In genomic region chr4:63546441-63547055, GRCm38 (mm10) we compare ENCODE assay signal across 7 mouse cellular contexts. TPM values are rescaled to one million over a fixed set of nuclear protein-coding genes. Genes with fewer than 3 reads are reported as not detected.
A peak's percentile ranks its signal among the peaks of the same experiment; 100 is the strongest.
DNase-seq lines count a peak whose midpoint lies in the region; ATAC-seq and TF ChIP-seq lines count a peak whose summit lies in the region.

No protein-coding gene starts in this region.

- H3K27ac ChIP-seq in forebrain, postnatal 0 days (ENCODE audit: low read depth, low read length) = no peak overlapping the region
- H3K27ac ChIP-seq in liver, embryonic 13.5 days = no peak overlapping the region

- 90% methylated on average over 6 of the region's 6 CpGs for WGBS in forebrain, postnatal 0 days
- WGBS in liver, embryonic 13.5 days (ENCODE audit: insufficient replicate concordance) = 73% methylated on average over 6 of the region's 6 CpGs

- H3K9me3 ChIP-seq in megakaryocyte, embryonic 14.5 days = no peaks in the 10 kb centered on the region
- H3K9me3 ChIP-seq in forebrain, postnatal 0 days (ENCODE audit: low read length) = no peaks in the 10 kb centered on the region
- no peaks in the 10 kb centered on the region for H3K9me3 ChIP-seq in liver, embryonic 13.5 days (replicated peaks)

- peak overlapping the region; percentile 68 for H3K4me2 ChIP-seq in forebrain, postnatal 0 days (ENCODE audit: low read depth)
- H3K4me2 ChIP-seq in liver, embryonic 13.5 days = peak overlapping the region; percentile 82

- no peak overlapping the region for H3K9ac ChIP-seq in forebrain, postnatal 0 days
- peak overlapping the region; percentile 92; the same call in 1 of the 2 replicates for H3K9ac ChIP-seq in liver, embryonic 13.5 days

- H3K4me3 ChIP-seq in megakaryocyte, embryonic 14.5 days (replicated peaks) = peak overlapping the region; percentile 98
- no peak overlapping the region for H3K4me3 ChIP-seq in forebrain, postnatal 0 days (ENCODE audit: low read depth, low read length)
- peak overlapping the region; percentile 85 for H3K4me3 ChIP-seq in liver, embryonic 13.5 days (replicated peaks)

- H3K36me3 ChIP-seq in megakaryocyte, embryonic 14.5 days (replicated peaks; ENCODE audit: low read length) = peaks cover 38% of the 10 kb centered on the region
- peaks cover 17% of the 10 kb centered on the region for H3K36me3 ChIP-seq in forebrain, postnatal 0 days (ENCODE audit: insufficient read depth)
- H3K36me3 ChIP-seq in liver, embryonic 13.5 days = peaks cover 30% of the 10 kb centered on the region

- ATAC-seq in megakaryocyte, adult 5-6 weeks (ENCODE audit: poor library complexity, severe bottlenecking) = no peak
- no peak for ATAC-seq in forebrain, postnatal 0 days
- no peak for ATAC-seq in liver, embryonic 13.5 days (ENCODE audit: low read depth)

- TF ChIP-seq CTCF in forebrain, postnatal 0 days (IDR thresholded peaks at IDR 0.05; ENCODE audit: low read depth) = no peak

- H3K27me3 ChIP-seq in megakaryocyte, embryonic 14.5 days (replicated peaks) = no peaks in the 10 kb centered on the region
- H3K27me3 ChIP-seq in forebrain, postnatal 0 days (ENCODE audit: insufficient read depth, low read length) = no peaks in the 10 kb centered on the region
- no peaks in the 10 kb centered on the region for H3K27me3 ChIP-seq in liver, embryonic 13.5 days

- DNase-seq in forebrain, postnatal 0 days = no peak
- DNase-seq in liver, embryonic 13.5 days = no peak
- DNase-seq in thymus, postnatal 10 days (ENCODE audit: low spot score in 2 of 2) = no peak
- DNase-seq in c-Kit-positive CD71-positive TER-119-positive erythroid progenitor cells, embryonic 14.5 days (ENCODE audit: low spot score) = no peak
- no peak for DNase-seq in spleen, postnatal 36 days (ENCODE audit: low spot score in 2 of 2)

- peaks cover 46% of the 10 kb centered on the region for H3K4me1 ChIP-seq in megakaryocyte, embryonic 14.5 days
- peaks cover 11% of the 10 kb centered on the region; the same call in 1 of the 2 replicates for H3K4me1 ChIP-seq in forebrain, postnatal 0 days (ENCODE audit: insufficient read depth)
- H3K4me1 ChIP-seq in liver, embryonic 13.5 days (replicated peaks) = peaks cover 34% of the 10 kb centered on the region

RNA-seq across cellular contexts. Expression of gene Atp6v1g1, which starts 2.0 kb away (rescaled TPM):
- 12.2 and 191 TPM in 2 replicates for polyA plus RNA-seq in megakaryocyte, embryonic 14.5 days (2012; ENCODE audit: insufficient read depth, low replicate concordance)
- total RNA-seq in megakaryocyte, adult 5-6 weeks (2015) = 197 and 229 TPM in 2 replicates
- 111 and 159 TPM in 2 replicates for total RNA-seq in megakaryocyte, adult 5-6 weeks (2017)
- total RNA-seq in forebrain, postnatal 0 days (2014; rRNA removed) = 222 and 234 TPM in 2 replicates
- polyA plus RNA-seq in forebrain, postnatal 0 days (2015; fragmentation: Nextera tagmentation; extraction: Ambion mirVana) = 389 and 442 TPM in 2 replicates
- 125 and 135 TPM in 2 replicates for polyA plus RNA-seq in liver, embryonic 13.5 days (2015; fragmentation: Nextera tagmentation; extraction: Ambion mirVana)

RNA-seq across cellular contexts. Expression of gene Tmem268, which starts 12.0 kb away (rescaled TPM):
- 0.66 TPM in 1 of 2 replicates, not detected in the other for polyA plus RNA-seq in megakaryocyte, embryonic 14.5 days (2012; ENCODE audit: insufficient read depth, low replicate concordance)
- 22.4 and 24.3 TPM in 2 replicates for total RNA-seq in megakaryocyte, adult 5-6 weeks (2015)
- 43.5 and 58.0 TPM in 2 replicates for total RNA-seq in megakaryocyte, adult 5-6 weeks (2017)
- 4.5 and 5.9 TPM in 2 replicates for total RNA-seq in forebrain, postnatal 0 days (2014; rRNA removed)
- 4.2 and 5.5 TPM in 2 replicates for polyA plus RNA-seq in forebrain, postnatal 0 days (2015; fragmentation: Nextera tagmentation; extraction: Ambion mirVana)
- 6.4 and 7.9 TPM in 2 replicates for polyA plus RNA-seq in liver, embryonic 13.5 days (2015; fragmentation: Nextera tagmentation; extraction: Ambion mirVana)

RNA-seq across cellular contexts. Expression of gene Whrn, which starts 50.8 kb away (rescaled TPM):
- polyA plus RNA-seq in megakaryocyte, embryonic 14.5 days (2012; ENCODE audit: insufficient read depth, low replicate concordance) = 0.30 TPM in 1 of 2 replicates, not detected in the other
- 0.45 and 1.5 TPM in 2 replicates for total RNA-seq in megakaryocyte, adult 5-6 weeks (2015)
- 0.07 and 0.65 TPM in 2 replicates for total RNA-seq in megakaryocyte, adult 5-6 weeks (2017)
- total RNA-seq in forebrain, postnatal 0 days (2014; rRNA removed) = 9.8 and 13.0 TPM in 2 replicates
- 2.6 and 3.8 TPM in 2 replicates for polyA plus RNA-seq in forebrain, postnatal 0 days (2015; fragmentation: Nextera tagmentation; extraction: Ambion mirVana)
- polyA plus RNA-seq in liver, embryonic 13.5 days (2015; fragmentation: Nextera tagmentation; extraction: Ambion mirVana) = 0.10 and 0.18 TPM in 2 replicates

RNA-seq across cellular contexts. Expression of gene Gm11213, which starts 58.5 kb away (rescaled TPM):
- not detected in 2 replicates for polyA plus RNA-seq in megakaryocyte, embryonic 14.5 days (2012; ENCODE audit: insufficient read depth, low replicate concordance)
- total RNA-seq in megakaryocyte, adult 5-6 weeks (2015) = not detected in 2 replicates
- not detected in 2 replicates for total RNA-seq in megakaryocyte, adult 5-6 weeks (2017)
- total RNA-seq in forebrain, postnatal 0 days (2014; rRNA removed) = not detected in 2 replicates
- not detected in 2 replicates for polyA plus RNA-seq in forebrain, postnatal 0 days (2015; fragmentation: Nextera tagmentation; extraction: Ambion mirVana)
- not detected in 2 replicates for polyA plus RNA-seq in liver, embryonic 13.5 days (2015; fragmentation: Nextera tagmentation; extraction: Ambion mirVana)
